Mouse (Mus musculus): ENCODE measurements around the gene Poglut1.

Gene Poglut1

DNA sequence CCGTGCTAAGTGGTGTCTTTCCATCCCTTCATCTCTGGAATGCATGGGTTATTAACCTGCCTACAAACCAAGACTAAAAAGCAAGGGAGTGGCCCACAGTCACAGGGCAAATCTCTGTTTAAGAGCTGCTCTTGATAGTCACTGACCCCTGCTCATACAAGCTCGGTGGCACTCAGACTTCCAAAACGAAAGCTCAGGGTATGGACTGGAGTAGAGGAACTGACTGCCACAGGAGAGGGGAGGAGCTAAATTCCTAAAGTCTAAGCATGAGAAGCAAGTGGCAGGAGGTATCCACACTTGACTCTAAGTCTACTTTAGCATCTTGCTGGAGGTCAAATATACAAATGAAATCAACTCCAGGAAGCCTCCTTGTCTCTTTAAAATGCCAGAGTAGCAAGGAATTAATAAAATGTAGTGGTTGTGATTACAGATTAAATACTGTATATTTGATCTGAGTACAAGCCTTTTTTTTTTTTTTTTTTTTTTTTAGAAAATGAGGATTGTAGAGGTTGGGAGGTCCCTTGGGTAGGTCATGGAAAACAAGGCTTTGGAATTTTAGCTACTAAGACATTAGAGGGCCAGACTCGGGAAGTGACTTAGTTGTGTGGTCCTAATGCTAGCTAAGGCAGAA is 74.3 kb downstream of the Poglut1 start:
- in situ Hi-C loops (cut with MboI): no loop called here
